Mouse (Mus musculus) G1E (cell line): ENCODE measurements around the gene Pgf. TPM values are rescaled to one million over a fixed set of nuclear protein-coding genes. Genes with fewer than 3 reads are reported as not detected.

Experiments used
- ATAC-seq: 2 replicates; pipeline ENCODE4 v1.8.0; 2016; ENCODE audit warnings: mild to moderate bottlenecking; ENCODE audit not compliant: insufficient number of reproducible peaks, poor library complexity, low FRiP score, severe bottlenecking; ENCODE audit errors: extremely low read depth
- DNase-seq: peaks from one replicate; pipeline ENCODE4 v3.0.0; 2012; ENCODE audit warnings: low spot score
- H3K27me3 ChIP-seq: 2 replicates; pipeline ENCODE4 v1.6.1; 2012; ENCODE audit warnings: mild to moderate bottlenecking, low read length, inconsistent platforms; ENCODE audit not compliant: insufficient read depth
- H3K36me3 ChIP-seq: replicated peaks from 2 replicates; pipeline ENCODE3; 2012; ENCODE audit warnings: mild to moderate bottlenecking, inconsistent platforms
- H3K4me1 ChIP-seq: 2 replicates; pipeline ENCODE4 v1.6.1; 2012; ENCODE audit warnings: low read depth, low read length, inconsistent platforms, mixed read lengths; ENCODE audit not compliant: insufficient read depth
- H3K4me3 ChIP-seq: 2 replicates; pipeline ENCODE4 v1.5.1; 2012; ENCODE audit warnings: low read depth, mild to moderate bottlenecking, inconsistent platforms, low read length, moderate library complexity, mixed read lengths
- H3K9me3 ChIP-seq: replicated peaks from 2 replicates; pipeline ENCODE4 v1.6.1; 2012; ENCODE audit warnings: inconsistent platforms
- CTCF ChIP-seq: IDR thresholded peaks from 2 replicates; pipeline ENCODE4 v1.5.1; 2012; ENCODE audit warnings: low read depth, low read length, inconsistent platforms, mixed read lengths
- GATA1 ChIP-seq: IDR thresholded peaks from 2 replicates; pipeline ENCODE4 v1.6.1; 2012; ENCODE audit warnings: borderline replicate concordance, low read length, inconsistent platforms, mixed read lengths
- GATA2 ChIP-seq: IDR thresholded peaks from 2 replicates; pipeline ENCODE4 v1.6.1; 2012; ENCODE audit warnings: low read depth, low read length, inconsistent platforms, borderline replicate concordance
- POLR2AphosphoS5 ChIP-seq: IDR thresholded peaks from 2 replicates; pipeline ENCODE4 v1.6.1; 2012; ENCODE audit warnings: low read depth, low read length, inconsistent platforms; ENCODE audit not compliant: insufficient replicate concordance
- TAL1 ChIP-seq: conservative IDR thresholded peaks from 2 replicates; pipeline ENCODE4 v1.6.1; 2012; ENCODE audit warnings: low read depth, low read length, inconsistent platforms, mixed read lengths
- polyA plus RNA-seq: library from polyadenylated mRNA; stranded (reverse); fragments of >175 nt; gene quantifications from 2 replicates; pipeline ENCODE4 v1.2.3, GENCODE M21; 2012
- total RNA-seq, 2 experiments: library from RNA; stranded (forward) in 1 of 2; stranded (reverse) in 1 of 2; fragments of 200-1000 nt in 1 of 2; fragments of >200 nt in 1 of 2; fragmentation: Nextera tagmentation in 1 of 2; gene quantifications; 2 replicates each; pipeline ENCODE4 v1.2.3; 2014 to 2017

Gene Pgf
- total and polyA plus RNA-seq, 3 experiments = 2.1 TPM; not detected in 2

DNA sequence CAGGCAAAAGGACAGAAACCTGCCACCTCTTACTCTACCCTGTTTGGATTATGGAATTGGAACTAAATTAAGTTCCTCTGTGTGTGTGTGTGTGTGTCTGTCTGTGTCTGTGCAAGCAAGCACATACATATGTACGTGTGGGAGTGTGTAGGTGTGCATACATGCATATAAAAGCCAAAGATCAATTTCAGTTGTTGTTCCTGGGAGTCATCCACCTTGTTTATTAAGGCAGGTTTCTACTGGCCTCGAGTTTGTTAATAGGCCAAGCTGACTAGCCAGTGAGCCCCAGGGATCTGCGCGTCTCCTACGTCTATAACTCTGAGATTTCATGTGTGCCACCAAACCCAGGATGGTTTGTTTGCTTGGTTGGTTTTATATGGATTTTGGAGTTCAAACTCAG, 52.8 kb downstream of the Pgf start:
- Histone ChIP-seq H3K36me3 (peaks cover 96% of the 10 kb centered on the region), H3K4me3 (no peak overlapping the region), H3K27me3 (no peaks in the 10 kb centered on the region), H3K9me3 (no peaks in the 10 kb centered on the region), H3K4me1 (no peaks in the 10 kb centered on the region; the same call in 1 of the 2 replicates)
- ATAC-seq = no peak
- DNase-seq = no peak
- TF ChIP-seq POLR2AphosphoS5 = no peak
- TF ChIP-seq CTCF = no peak
- TF ChIP-seq TAL1 = no peak
- TF ChIP-seq GATA1 = no peak
- TF ChIP-seq GATA2 = no peak

DNA sequence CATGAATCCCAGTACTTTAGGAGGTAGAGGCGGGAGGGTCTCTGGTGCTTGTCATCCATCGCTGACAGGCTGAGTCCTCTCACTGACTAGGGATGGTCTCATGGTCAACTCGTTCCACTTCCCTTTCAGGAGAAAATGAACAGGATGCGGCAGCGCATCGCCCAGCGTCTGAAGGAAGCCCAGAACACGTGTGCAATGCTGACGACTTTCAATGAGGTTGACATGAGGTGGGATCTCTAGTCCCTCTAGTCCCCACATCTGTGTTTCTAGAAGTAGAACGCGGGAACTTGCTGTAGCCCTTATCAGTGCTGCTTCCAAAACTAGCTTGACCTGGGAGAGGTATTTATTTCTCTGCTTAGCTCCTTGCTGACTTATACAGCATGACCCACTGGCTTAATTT, 53.9 kb downstream of the Pgf start:
- Histone ChIP-seq H3K36me3 (peaks cover 98% of the 10 kb centered on the region), H3K4me1 (no peaks in the 10 kb centered on the region; the same call in 1 of the 2 replicates), H3K4me3 (no peak overlapping the region), H3K27me3 (no peaks in the 10 kb centered on the region), H3K9me3 (no peaks in the 10 kb centered on the region)
- TF ChIP-seq POLR2AphosphoS5 (no peak), TAL1 (no peak), GATA1 (no peak), CTCF (no peak)
- ATAC-seq (no peak), DNase-seq (no peak)

DNA sequence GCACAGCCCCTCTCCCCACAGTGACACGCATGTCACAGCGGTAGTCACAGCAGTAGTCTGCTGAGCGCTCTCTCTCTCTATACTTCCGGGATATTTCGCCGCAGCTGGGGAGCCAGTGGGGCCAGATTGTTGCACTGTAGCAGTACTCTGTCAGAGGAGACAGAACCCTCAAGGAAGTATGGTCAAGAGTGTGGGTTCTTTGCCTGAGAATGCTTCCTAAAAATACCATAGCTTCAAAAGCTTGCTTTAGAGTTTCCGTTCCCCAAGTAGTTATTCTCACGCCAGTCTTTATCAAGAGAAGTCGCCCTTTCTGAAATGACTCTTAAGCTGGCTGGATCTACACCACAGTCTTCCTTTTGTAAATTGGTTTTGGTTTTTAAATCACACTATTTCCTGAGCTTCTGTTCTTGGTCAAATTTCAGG, 54.5 kb downstream of the Pgf start:
- Histone ChIP-seq H3K27me3 (no peaks in the 10 kb centered on the region), H3K9me3 (no peaks in the 10 kb centered on the region), H3K36me3 (peaks cover 98% of the 10 kb centered on the region), H3K4me1 (no peaks in the 10 kb centered on the region; the same call in 1 of the 2 replicates), H3K4me3 (no peak overlapping the region)
- no peak for TF ChIP-seq CTCF
- TF ChIP-seq POLR2AphosphoS5 = no peak
- no peak for TF ChIP-seq TAL1
- no peak for TF ChIP-seq GATA1
- ATAC-seq (no peak), DNase-seq (no peak)

DNA sequence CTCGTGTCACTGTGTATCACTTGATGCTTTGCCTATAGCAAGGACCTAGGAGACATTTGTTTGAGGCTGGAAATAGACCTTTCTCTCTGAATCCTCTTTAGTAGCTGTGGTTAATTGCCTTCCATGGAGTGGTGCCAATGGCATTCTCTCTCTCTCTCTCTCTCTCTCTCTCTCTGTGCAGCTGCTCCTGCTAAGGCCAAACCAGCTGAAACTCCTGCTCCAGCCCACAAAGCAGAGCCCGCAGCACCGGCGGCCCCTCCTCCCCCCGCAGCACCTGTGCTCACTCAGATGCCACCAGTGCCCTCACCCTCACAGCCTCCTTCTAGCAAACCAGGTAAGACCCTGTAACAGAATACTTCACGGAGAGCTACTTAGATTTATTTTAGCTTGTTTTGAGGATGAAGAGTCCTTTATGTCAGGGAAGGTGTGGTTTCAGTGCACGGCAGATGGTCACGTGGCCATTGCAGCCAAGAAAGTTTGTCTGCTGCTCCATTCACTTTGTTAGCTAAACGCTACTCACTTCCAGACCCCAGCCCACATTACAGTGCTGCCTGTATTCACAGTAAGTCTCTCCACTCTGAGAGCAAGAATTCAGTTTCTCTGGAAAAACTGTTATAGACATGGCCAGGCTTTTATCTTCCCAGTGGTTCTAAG, 55.7 kb downstream of the Pgf start:
- no peaks in the 10 kb centered on the region for H3K9me3 ChIP-seq
- no peak for DNase-seq
- no peak overlapping the region for H3K4me3 ChIP-seq
- H3K4me1 ChIP-seq = peaks cover 4% of the 10 kb centered on the region
- no peak for ATAC-seq
- H3K36me3 ChIP-seq = peaks cover 98% of the 10 kb centered on the region
- no peaks in the 10 kb centered on the region for H3K27me3 ChIP-seq
- no peak for TF ChIP-seq GATA2
- TF ChIP-seq CTCF = no peak
- TF ChIP-seq TAL1 = no peak
- no peak for TF ChIP-seq GATA1
- no peak for TF ChIP-seq POLR2AphosphoS5

Other genes starting within 250 kb of the Pgf start
- gene Fcf1, start 206.9 kb downstream of the Pgf start, total RNA-seq (2014; fragmentation: Nextera tagmentation) = 81.6 and 91.3 TPM in 2 replicates
- 236 and 288 TPM in 2 replicates for gene Fcf1, start 206.9 kb downstream of the Pgf start, total RNA-seq (2017)
- 20.8 and 30.0 TPM in 2 replicates for gene Fcf1, start 206.9 kb downstream of the Pgf start, polyA plus RNA-seq
- 125 and 130 TPM in 2 replicates for gene Arel1, start 206.9 kb downstream of the Pgf start, total RNA-seq (2014; fragmentation: Nextera tagmentation)
- 122 and 124 TPM in 2 replicates for gene Arel1, start 206.9 kb downstream of the Pgf start, total RNA-seq (2017)
- 7.4 and 12.7 TPM in 2 replicates for gene Arel1, start 206.9 kb downstream of the Pgf start, polyA plus RNA-seq
- 148 and 153 TPM in 2 replicates for gene Ylpm1, start 181.5 kb downstream of the Pgf start, total RNA-seq (2014; fragmentation: Nextera tagmentation)
- 60.8 and 61.7 TPM in 2 replicates for gene Ylpm1, start 181.5 kb downstream of the Pgf start, total RNA-seq (2017)
- 65.5 and 77.0 TPM in 2 replicates for gene Ylpm1, start 181.5 kb downstream of the Pgf start, polyA plus RNA-seq
- 12.1 and 13.5 TPM in 2 replicates for gene Prox2, start 67.0 kb downstream of the Pgf start, total RNA-seq (2014; fragmentation: Nextera tagmentation)
- gene Prox2, start 67.0 kb downstream of the Pgf start, total RNA-seq (2017) = 10.3 and 10.7 TPM in 2 replicates
- gene Prox2, start 67.0 kb downstream of the Pgf start, polyA plus RNA-seq = 6.8 and 7.0 TPM in 2 replicates
- gene Dlst, start 67.0 kb downstream of the Pgf start, total RNA-seq (2014; fragmentation: Nextera tagmentation) = 208 and 213 TPM in 2 replicates
- gene Dlst, start 67.0 kb downstream of the Pgf start, total RNA-seq (2017) = 200 and 221 TPM in 2 replicates
- gene Dlst, start 67.0 kb downstream of the Pgf start, polyA plus RNA-seq = 728 and 1,047 TPM in 2 replicates
- not detected in 2 replicates for gene Rps6kl1, start 26.5 kb downstream of the Pgf start, total RNA-seq (2014; fragmentation: Nextera tagmentation)
- gene Rps6kl1, start 26.5 kb downstream of the Pgf start, total RNA-seq (2017) = 0.06 and 0.11 TPM in 2 replicates
- gene Rps6kl1, start 26.5 kb downstream of the Pgf start, polyA plus RNA-seq = 0.03 TPM in 1 of 2 replicates, not detected in the other
- 28.4 and 36.0 TPM in 2 replicates for gene Eif2b2, start 41.7 kb upstream of the Pgf start, total RNA-seq (2014; fragmentation: Nextera tagmentation)
- 136 and 155 TPM in 2 replicates for gene Eif2b2, start 41.7 kb upstream of the Pgf start, total RNA-seq (2017)
- gene Eif2b2, start 41.7 kb upstream of the Pgf start, polyA plus RNA-seq = 320 and 408 TPM in 2 replicates
- gene Mlh3, start 92.8 kb upstream of the Pgf start, total RNA-seq (2014; fragmentation: Nextera tagmentation) = 25.2 and 33.6 TPM in 2 replicates
- 19.5 and 20.8 TPM in 2 replicates for gene Mlh3, start 92.8 kb upstream of the Pgf start, total RNA-seq (2017)
- gene Mlh3, start 92.8 kb upstream of the Pgf start, polyA plus RNA-seq = 1.9 and 2.2 TPM in 2 replicates
- 57.0 and 57.3 TPM in 2 replicates for gene Acyp1, start 110.6 kb upstream of the Pgf start, total RNA-seq (2014; fragmentation: Nextera tagmentation)
- gene Acyp1, start 110.6 kb upstream of the Pgf start, total RNA-seq (2017) = 285 and 291 TPM in 2 replicates
- 97.7 and 127 TPM in 2 replicates for gene Acyp1, start 110.6 kb upstream of the Pgf start, polyA plus RNA-seq
- not detected in 2 replicates for gene Zc2hc1c, start 110.8 kb upstream of the Pgf start, total RNA-seq (2014; fragmentation: Nextera tagmentation)
- gene Zc2hc1c, start 110.8 kb upstream of the Pgf start, total RNA-seq (2017) = 1.2 and 1.3 TPM in 2 replicates
- 0.03 and 0.04 TPM in 2 replicates for gene Zc2hc1c, start 110.8 kb upstream of the Pgf start, polyA plus RNA-seq
- 126 TPM in 2 replicates for gene Nek9, start 161.6 kb upstream of the Pgf start, total RNA-seq (2014; fragmentation: Nextera tagmentation)
- 59.1 and 62.9 TPM in 2 replicates for gene Nek9, start 161.6 kb upstream of the Pgf start, total RNA-seq (2017)
- gene Nek9, start 161.6 kb upstream of the Pgf start, polyA plus RNA-seq = 30.3 and 30.5 TPM in 2 replicates
- gene Tmed10, start 197.1 kb upstream of the Pgf start, total RNA-seq (2014; fragmentation: Nextera tagmentation) = 286 and 322 TPM in 2 replicates
- gene Tmed10, start 197.1 kb upstream of the Pgf start, total RNA-seq (2017) = 61.7 and 85.4 TPM in 2 replicates
- 255 and 271 TPM in 2 replicates for gene Tmed10, start 197.1 kb upstream of the Pgf start, polyA plus RNA-seq